Mouse (Mus musculus): Measurements from ENCODE around the gene Perm1. TPM values are rescaled to one million over a fixed set of nuclear protein-coding genes. Genes with fewer than 3 reads are reported as not detected.

The Perm1 gene
- total and polyA plus RNA-seq, 2 experiments from 2014 or later = 1.7 to 1.9 TPM

GRCm38 (mm10) chr4:156234021-156234501, 18.4 kb downstream of the Perm1 start:
- peak overlapping the region; percentile 87 for H3K4me3 ChIP-seq (ENCODE audit: low read depth, low read length)
- H3K27me3 ChIP-seq (ENCODE audit: insufficient read depth, low read length) = no peaks in the 10 kb centered on the region
- WGBS = 2% methylated on average over 17 of the region's 17 CpGs
- peak overlapping the region; percentile 92 for H3K27ac ChIP-seq (ENCODE audit: low read depth, low read length)
- H3K36me3 ChIP-seq (ENCODE audit: insufficient read depth, low read length) = peaks cover 39% of the 10 kb centered on the region
- no peaks in the 10 kb centered on the region for H3K9me3 ChIP-seq (ENCODE audit: low read length)
- H3K9ac ChIP-seq (replicated peaks; ENCODE audit: low read length, poor library complexity, severe bottlenecking) = peak overlapping the region; percentile 74
- no peak for DNase-seq (ENCODE audit: low spot score)
- no peak for TF ChIP-seq CTCF (IDR thresholded peaks at IDR 0.05)
- H3K4me1 ChIP-seq (ENCODE audit: insufficient read depth, low read length) = peaks cover 4% of the 10 kb centered on the region
- ATAC-seq (ENCODE audit: low FRiP score) = no peak
- peak overlapping the region; percentile 68 for H3K4me2 ChIP-seq (ENCODE audit: low read depth, low read length, poor library complexity, severe bottlenecking)

DNA sequence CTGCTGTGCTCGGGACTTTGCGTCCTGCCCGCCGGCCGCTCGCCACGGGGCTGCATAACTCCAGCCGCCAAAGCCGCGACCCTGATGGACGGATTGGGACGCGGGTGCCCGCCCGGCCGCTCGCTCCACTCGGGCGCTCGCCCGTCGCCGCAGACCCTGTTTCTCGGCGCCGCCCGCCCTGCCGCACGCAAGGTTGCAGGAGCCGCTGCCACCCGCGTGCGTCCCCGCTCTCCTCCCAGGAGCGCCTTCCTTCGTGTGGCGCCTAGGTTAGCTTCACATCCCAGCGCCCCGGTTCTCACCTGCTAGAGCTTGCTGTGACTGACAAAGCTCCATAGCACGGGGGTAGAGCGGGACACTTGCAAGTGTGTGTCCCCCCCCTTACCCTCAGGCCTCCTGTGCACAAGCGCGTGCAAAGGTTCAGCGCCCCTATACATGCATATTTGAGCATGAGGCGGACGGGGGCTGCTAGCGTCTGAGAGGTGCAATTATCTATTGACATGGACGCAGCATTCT, 19.1 kb downstream of the Perm1 start, which contains the start of gene Plekhn1:
Gene Plekhn1 (minus strand): TSS at position 157 of the 513 bp plus-strand sequence.
- Histone ChIP-seq H3K27me3 (ENCODE audit: insufficient read depth, low read length) (no peaks in the 10 kb centered on the region), H3K36me3 (ENCODE audit: insufficient read depth, low read length) (peaks cover 38% of the 10 kb centered on the region), H3K4me2 (ENCODE audit: low read depth, low read length, poor library complexity, severe bottlenecking) (peak within 1 kb of the TSS; percentile 68), H3K27ac (ENCODE audit: low read depth, low read length) (peak within 1 kb of the TSS; percentile 92), H3K9me3 (ENCODE audit: low read length) (no peaks in the 10 kb centered on the region), H3K4me1 (ENCODE audit: insufficient read depth, low read length) (peaks cover 4% of the 10 kb centered on the region), H3K9ac (replicated peaks; ENCODE audit: low read length, poor library complexity, severe bottlenecking) (peak within 1 kb of the TSS; percentile 74), H3K4me3 (ENCODE audit: low read depth, low read length) (peak within 1 kb of the TSS; percentile 87)
- ATAC-seq (ENCODE audit: low FRiP score) (peak; percentile 52), DNase-seq (ENCODE audit: low spot score) (peak; percentile 71)
- 0% methylated on average over 28 of the region's 48 CpGs for WGBS
- TF ChIP-seq CTCF (IDR thresholded peaks at IDR 0.05) = peak; percentile 21; the same call in 1 of the 2 replicates

GRCm38 (mm10) chr4:156235360-156235770, 19.7 kb downstream of the Perm1 start:
- peak overlapping the region; percentile 74 for H3K9ac ChIP-seq (replicated peaks; ENCODE audit: low read length, poor library complexity, severe bottlenecking)
- peak overlapping the region; percentile 87 for H3K4me3 ChIP-seq (ENCODE audit: low read depth, low read length)
- TF ChIP-seq CTCF (IDR thresholded peaks at IDR 0.05) = peak; percentile 55; the same call in 1 of the 2 replicates
- peak; percentile 47 for ATAC-seq (ENCODE audit: low FRiP score)
- WGBS = 1% methylated on average over 15 of the region's 15 CpGs
- H3K4me2 ChIP-seq (ENCODE audit: low read depth, low read length, poor library complexity, severe bottlenecking) = peak overlapping the region; percentile 68
- DNase-seq (ENCODE audit: low spot score) = peak; percentile 84
- no peaks in the 10 kb centered on the region for H3K9me3 ChIP-seq (ENCODE audit: low read length)
- H3K27ac ChIP-seq (ENCODE audit: low read depth, low read length) = peak overlapping the region; percentile 92
- H3K36me3 ChIP-seq (ENCODE audit: insufficient read depth, low read length) = peaks cover 38% of the 10 kb centered on the region
- H3K4me1 ChIP-seq (ENCODE audit: insufficient read depth, low read length) = peaks cover 4% of the 10 kb centered on the region
- no peaks in the 10 kb centered on the region for H3K27me3 ChIP-seq (ENCODE audit: insufficient read depth, low read length)

DNA sequence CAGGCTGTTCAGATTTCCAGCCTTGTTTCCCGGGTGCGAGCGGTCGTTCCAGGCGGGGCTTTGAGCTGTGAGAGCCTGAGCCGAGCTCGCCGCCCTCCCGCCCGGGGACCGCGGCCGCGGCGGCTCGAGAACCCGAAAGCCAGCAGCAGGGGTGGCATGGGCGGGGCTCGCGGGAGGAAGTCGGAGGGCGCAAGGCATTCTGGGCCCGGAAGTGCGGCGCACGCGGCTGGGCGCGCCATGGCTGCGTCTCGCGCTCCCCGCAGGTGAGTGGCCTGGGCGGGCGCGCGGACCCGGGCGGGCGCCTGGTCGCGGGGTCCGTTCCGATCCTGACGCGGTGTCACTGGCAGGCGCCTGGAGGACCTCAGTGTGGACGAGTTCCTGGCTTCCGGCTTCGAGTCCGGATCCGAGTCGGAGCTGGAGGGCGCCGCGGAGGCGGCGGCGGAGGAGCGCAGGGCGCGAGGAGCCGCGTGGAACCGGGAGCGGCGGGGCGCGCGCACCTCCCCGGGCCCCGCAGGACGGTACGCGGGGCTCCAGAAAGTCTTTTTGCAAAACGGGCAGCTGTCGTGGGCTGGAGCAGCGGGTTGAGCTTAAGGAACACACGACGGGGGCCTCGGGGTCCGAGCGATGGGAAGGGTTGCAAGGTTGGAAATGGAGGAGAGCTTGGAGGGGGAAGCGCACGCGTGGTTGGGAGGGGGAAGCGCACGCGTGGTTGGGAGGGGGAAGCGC, 20.3 kb downstream of the Perm1 start, which contains the start of gene Noc2l:
Gene Noc2l (plus strand): TSS at position 203 of the 726 bp plus-strand sequence.
- Histone ChIP-seq H3K27ac (ENCODE audit: low read depth, low read length) (peak within 1 kb of the TSS; percentile 92), H3K9me3 (ENCODE audit: low read length) (no peaks in the 10 kb centered on the region), H3K9ac (replicated peaks; ENCODE audit: low read length, poor library complexity, severe bottlenecking) (peak within 1 kb of the TSS; percentile 74), H3K4me2 (ENCODE audit: low read depth, low read length, poor library complexity, severe bottlenecking) (peak within 1 kb of the TSS; percentile 68), H3K36me3 (ENCODE audit: insufficient read depth, low read length) (peaks cover 38% of the 10 kb centered on the region), H3K4me3 (ENCODE audit: low read depth, low read length) (peak within 1 kb of the TSS; percentile 87), H3K4me1 (ENCODE audit: insufficient read depth, low read length) (peaks cover 4% of the 10 kb centered on the region), H3K27me3 (ENCODE audit: insufficient read depth, low read length) (no peaks in the 10 kb centered on the region)
- under 1% methylated on average over 88 of the region's 90 CpGs for WGBS
- ATAC-seq (ENCODE audit: low FRiP score) (peak; percentile 86), DNase-seq (ENCODE audit: low spot score) (peak; percentile 93)
- peak; percentile 8; the same call in 1 of the 2 replicates for TF ChIP-seq CTCF (IDR thresholded peaks at IDR 0.05)

DNA sequence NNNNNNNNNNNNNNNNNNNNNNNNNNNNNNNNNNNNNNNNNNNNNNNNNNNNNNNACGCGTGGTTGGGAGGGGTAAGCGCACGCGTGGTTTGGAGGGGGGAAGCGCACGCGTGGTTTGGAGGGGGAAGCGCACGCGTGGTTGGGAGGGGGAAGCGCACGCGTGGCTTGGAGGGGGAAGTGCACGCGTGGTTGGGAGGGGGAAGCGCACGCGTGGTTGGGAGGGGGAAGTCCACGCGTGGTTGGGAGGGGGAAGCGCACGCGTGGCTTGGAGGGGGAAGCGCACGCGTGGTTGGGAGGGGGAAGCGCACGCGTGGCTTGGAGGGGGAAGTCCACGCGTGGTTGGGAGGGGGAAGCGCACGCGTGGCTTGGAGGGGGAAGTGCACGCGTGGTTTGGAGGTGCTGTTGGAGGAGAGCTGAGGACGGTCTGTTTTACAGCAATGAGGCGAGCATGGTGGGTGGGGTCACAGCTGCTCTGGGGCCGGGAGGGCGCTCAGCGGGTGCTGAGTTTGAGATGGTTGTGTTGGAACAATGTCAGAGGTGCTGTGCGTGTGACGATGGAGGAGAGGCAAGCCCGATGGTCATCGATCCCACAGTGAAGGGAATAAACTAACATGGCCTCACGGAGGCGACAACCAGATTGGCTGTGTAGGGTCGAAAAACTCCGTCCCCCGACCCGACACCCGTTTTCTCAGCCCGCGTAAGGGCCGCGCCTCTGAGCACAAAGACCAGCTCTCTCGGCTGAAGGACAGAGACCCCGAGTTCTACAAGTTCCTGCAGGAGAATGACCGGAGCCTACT, 21.2 kb downstream of the Perm1 start:
- TF ChIP-seq CTCF (IDR thresholded peaks at IDR 0.05) = no peak

More for the DNA sequence above, 21.2 kb downstream of the Perm1 start:
- peak overlapping the region; percentile 87 for H3K4me3 ChIP-seq (ENCODE audit: low read depth, low read length)
- no peak for DNase-seq (ENCODE audit: low spot score)
- no peak for ATAC-seq (ENCODE audit: low FRiP score)
- no peaks in the 10 kb centered on the region for H3K9me3 ChIP-seq (ENCODE audit: low read length)
- peaks cover 38% of the 10 kb centered on the region for H3K36me3 ChIP-seq (ENCODE audit: insufficient read depth, low read length)
- 27% methylated on average over 54 of the region's 60 CpGs for WGBS
- H3K4me2 ChIP-seq (ENCODE audit: low read depth, low read length, poor library complexity, severe bottlenecking) = peak overlapping the region; percentile 68; the same call in 1 of the 2 replicates
- H3K4me1 ChIP-seq (ENCODE audit: insufficient read depth, low read length) = peaks cover 4% of the 10 kb centered on the region
- H3K27me3 ChIP-seq (ENCODE audit: insufficient read depth, low read length) = no peaks in the 10 kb centered on the region
- no peak overlapping the region for H3K9ac ChIP-seq (replicated peaks; ENCODE audit: low read length, poor library complexity, severe bottlenecking)
- no peak overlapping the region for H3K27ac ChIP-seq (ENCODE audit: low read depth, low read length)
